Mouse (Mus musculus): Measurements from ENCODE around the gene Rfx7.

- TF ChIP-seq POLR2A (IDR thresholded peaks at IDR 0.05; ENCODE audit: low read depth, low read length) = no peak
- TF ChIP-seq CTCF (IDR thresholded peaks at IDR 0.05; ENCODE audit: extremely low read depth, insufficient read depth, insufficient read length, insufficient replicate concordance) = no peak
Observed at GRCm38 (mm10) chr9:72492194-72492565, 39.9 kb upstream of the Rfx7 start, which contains the start of gene Tex9.
